Mouse (Mus musculus): ENCODE results near the gene Gm12184. TPM values are rescaled to one million over a fixed set of nuclear protein-coding genes. Genes with fewer than 3 reads are reported as not detected.
A peak's percentile ranks its signal among the peaks of the same experiment; 100 is the strongest.
"Not testable (repeated sequence)": the region's sequence is repeated elsewhere in the genome, so short reads cannot be mapped to it uniquely, and the experiment has no call there.

The Gm12184 gene
- total and polyA plus RNA-seq, 3 experiments, result 15.3 to 47.2 (median 22.1) TPM

- H3K27me3 ChIP-seq (ENCODE audit: insufficient read depth, low read length), result no peaks in the 10 kb centered on the region
- ATAC-seq (ENCODE audit: extremely low read depth, insufficient number of reproducible peaks, low FRiP score, poor library complexity, severe bottlenecking), result no peak
- TF ChIP-seq GATA2 (IDR thresholded peaks at IDR 0.05; ENCODE audit: borderline replicate concordance, low read depth, low read length) (no peak), GATA1 (IDR thresholded peaks at IDR 0.05; ENCODE audit: borderline replicate concordance, low read length) (no peak)
- H3K4me3 ChIP-seq (ENCODE audit: low read depth, low read length), result peak overlapping the region; percentile 50; the same call in 1 of the 2 replicates
- H3K9me3 ChIP-seq (replicated peaks), result peaks cover 3% of the 10 kb centered on the region
- no peak for DNase-seq (ENCODE audit: low spot score)
- H3K4me1 ChIP-seq (ENCODE audit: insufficient read depth, low read depth, low read length), result peaks cover 49% of the 10 kb centered on the region
- H3K36me3 ChIP-seq (replicated peaks), result no peaks in the 10 kb centered on the region
Observed at GRCm38 (mm10) chr11:48822768-48823512, 3.5 kb downstream of the Gm12184 start.

GRCm38 (mm10) chr11:48821299-48821698 is 5.2 kb downstream of the Gm12184 start:
- not testable (repeated sequence) for H3K27me3 ChIP-seq (ENCODE audit: insufficient read depth, low read length); ATAC-seq (ENCODE audit: extremely low read depth, insufficient number of reproducible peaks, low FRiP score, poor library complexity, severe bottlenecking); H3K9me3 ChIP-seq (replicated peaks); H3K4me3 ChIP-seq (ENCODE audit: low read depth, low read length); DNase-seq (ENCODE audit: low spot score); H3K36me3 ChIP-seq (replicated peaks)
- peaks cover 48% of the 10 kb centered on the region for H3K4me1 ChIP-seq (ENCODE audit: insufficient read depth, low read depth, low read length)

- no peak for TF ChIP-seq GATA2 (IDR thresholded peaks at IDR 0.05; ENCODE audit: borderline replicate concordance, low read depth, low read length)
- no peak for TF ChIP-seq TAL1 (conservative IDR thresholded peaks at IDR 0.05; ENCODE audit: low read depth, low read length)
- no peak for TF ChIP-seq POLR2AphosphoS5 (IDR thresholded peaks at IDR 0.05; ENCODE audit: insufficient replicate concordance, low read depth, low read length)
- TF ChIP-seq GATA1 (IDR thresholded peaks at IDR 0.05; ENCODE audit: borderline replicate concordance, low read length), result no peak
- no peak for TF ChIP-seq CTCF (IDR thresholded peaks at IDR 0.05; ENCODE audit: low read depth, low read length)
- Histone ChIP-seq H3K36me3 (replicated peaks) (peaks cover 9% of the 10 kb centered on the region), H3K4me3 (ENCODE audit: low read depth, low read length) (no peak overlapping the region), H3K27me3 (ENCODE audit: insufficient read depth, low read length) (no peaks in the 10 kb centered on the region), H3K9me3 (replicated peaks) (no peaks in the 10 kb centered on the region), H3K4me1 (ENCODE audit: insufficient read depth, low read depth, low read length) (peaks cover 58% of the 10 kb centered on the region)
- DNase-seq (ENCODE audit: low spot score) (no peak), ATAC-seq (ENCODE audit: extremely low read depth, insufficient number of reproducible peaks, low FRiP score, poor library complexity, severe bottlenecking) (no peak)
Observed at GRCm38 (mm10) chr11:48820308-48820674, 6.2 kb downstream of the Gm12184 start.

- H3K27me3 ChIP-seq (ENCODE audit: insufficient read depth, low read length), result no peaks in the 10 kb centered on the region
- H3K4me1 ChIP-seq (ENCODE audit: insufficient read depth, low read depth, low read length), result peaks cover 63% of the 10 kb centered on the region
- no peak for TF ChIP-seq POLR2AphosphoS5 (IDR thresholded peaks at IDR 0.05; ENCODE audit: insufficient replicate concordance, low read depth, low read length)
- no peak for TF ChIP-seq GATA1 (IDR thresholded peaks at IDR 0.05; ENCODE audit: borderline replicate concordance, low read length)
- TF ChIP-seq GATA2 (IDR thresholded peaks at IDR 0.05; ENCODE audit: borderline replicate concordance, low read depth, low read length), result no peak
- TF ChIP-seq TAL1 (conservative IDR thresholded peaks at IDR 0.05; ENCODE audit: low read depth, low read length), result no peak
- TF ChIP-seq CTCF (IDR thresholded peaks at IDR 0.05; ENCODE audit: low read depth, low read length), result no peak
- no peak for DNase-seq (ENCODE audit: low spot score)
- no peaks in the 10 kb centered on the region for H3K9me3 ChIP-seq (replicated peaks)
- H3K4me3 ChIP-seq (ENCODE audit: low read depth, low read length), result no peak overlapping the region
- no peak for ATAC-seq (ENCODE audit: extremely low read depth, insufficient number of reproducible peaks, low FRiP score, poor library complexity, severe bottlenecking)
- peaks cover 13% of the 10 kb centered on the region for H3K36me3 ChIP-seq (replicated peaks)
Observed at GRCm38 (mm10) chr11:48819614-48820307, 6.7 kb downstream of the Gm12184 start.

- TF ChIP-seq GATA2 (IDR thresholded peaks at IDR 0.05; ENCODE audit: borderline replicate concordance, low read depth, low read length), result no peak
- TF ChIP-seq TAL1 (conservative IDR thresholded peaks at IDR 0.05; ENCODE audit: low read depth, low read length), result no peak
- no peak for TF ChIP-seq CTCF (IDR thresholded peaks at IDR 0.05; ENCODE audit: low read depth, low read length)
- no peak for TF ChIP-seq POLR2AphosphoS5 (IDR thresholded peaks at IDR 0.05; ENCODE audit: insufficient replicate concordance, low read depth, low read length)
- no peak for TF ChIP-seq GATA1 (IDR thresholded peaks at IDR 0.05; ENCODE audit: borderline replicate concordance, low read length)
- no peaks in the 10 kb centered on the region for H3K27me3 ChIP-seq (ENCODE audit: insufficient read depth, low read length)
- DNase-seq (ENCODE audit: low spot score) (no peak), ATAC-seq (ENCODE audit: extremely low read depth, insufficient number of reproducible peaks, low FRiP score, poor library complexity, severe bottlenecking) (no peak)
- peaks cover 27% of the 10 kb centered on the region for H3K36me3 ChIP-seq (replicated peaks)
- H3K4me3 ChIP-seq (ENCODE audit: low read depth, low read length), result peak overlapping the region; percentile 99
- no peaks in the 10 kb centered on the region for H3K9me3 ChIP-seq (replicated peaks)
- peaks cover 61% of the 10 kb centered on the region for H3K4me1 ChIP-seq (ENCODE audit: insufficient read depth, low read depth, low read length)
Observed at GRCm38 (mm10) chr11:48818346-48818745, 8.1 kb downstream of the Gm12184 start.

GRCm38 (mm10) chr11:48817794-48818193 is 8.7 kb downstream of the Gm12184 start:
- DNase-seq (ENCODE audit: low spot score) (no peak), ATAC-seq (ENCODE audit: extremely low read depth, insufficient number of reproducible peaks, low FRiP score, poor library complexity, severe bottlenecking) (no peak)
- peaks cover 64% of the 10 kb centered on the region for H3K4me1 ChIP-seq (ENCODE audit: insufficient read depth, low read depth, low read length)
- H3K36me3 ChIP-seq (replicated peaks), result peaks cover 33% of the 10 kb centered on the region
- peak overlapping the region; percentile 99 for H3K4me3 ChIP-seq (ENCODE audit: low read depth, low read length)
- TF ChIP-seq TAL1 (conservative IDR thresholded peaks at IDR 0.05; ENCODE audit: low read depth, low read length) (no peak), GATA2 (IDR thresholded peaks at IDR 0.05; ENCODE audit: borderline replicate concordance, low read depth, low read length) (no peak), CTCF (IDR thresholded peaks at IDR 0.05; ENCODE audit: low read depth, low read length) (no peak), GATA1 (IDR thresholded peaks at IDR 0.05; ENCODE audit: borderline replicate concordance, low read length) (no peak), POLR2AphosphoS5 (IDR thresholded peaks at IDR 0.05; ENCODE audit: insufficient replicate concordance, low read depth, low read length) (no peak)
- H3K27me3 ChIP-seq (ENCODE audit: insufficient read depth, low read length), result no peaks in the 10 kb centered on the region
- no peaks in the 10 kb centered on the region for H3K9me3 ChIP-seq (replicated peaks)
